Mouse (Mus musculus) thymus, postnatal 14 days (tissue): Measurements from ENCODE around the gene BC048562.

ENCODE experiments used
- DNase-seq: peaks from one replicate; pipeline ENCODE4 v3.0.0; 2021

BC048562 gene

DNA sequence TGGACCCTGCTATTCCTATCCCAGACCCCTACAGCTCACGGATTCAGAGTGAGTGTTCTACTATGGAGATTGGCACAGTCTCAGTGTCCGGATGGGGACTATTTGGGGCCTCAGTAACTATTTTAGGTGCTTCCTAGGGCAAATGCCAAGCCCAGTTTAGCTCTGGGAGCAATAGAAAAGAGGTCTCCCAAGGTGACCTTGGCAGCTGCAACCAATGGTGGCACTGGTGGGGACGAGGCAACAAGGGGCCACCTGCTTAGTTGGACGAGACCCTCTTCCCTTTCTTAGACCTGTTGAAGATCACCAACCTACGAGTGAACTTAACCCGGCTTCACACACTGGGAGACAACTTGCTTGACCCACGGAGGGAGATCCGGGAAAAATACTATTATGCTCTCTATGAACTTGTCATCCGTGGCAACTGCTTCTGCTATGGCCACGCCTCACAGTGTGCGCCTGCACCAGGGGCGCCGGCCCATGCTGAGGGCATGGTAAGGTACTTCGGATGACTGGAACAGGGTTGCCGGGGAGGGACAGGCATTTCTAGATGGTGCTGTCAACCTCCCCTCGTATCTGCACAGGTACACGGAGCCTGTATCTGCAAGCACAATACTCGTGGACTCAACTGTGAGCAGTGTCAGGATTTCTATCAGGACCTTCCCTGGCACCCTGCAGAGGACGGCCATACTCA, 45.4 kb downstream of the BC048562 start:
- no peak for DNase-seq

DNA sequence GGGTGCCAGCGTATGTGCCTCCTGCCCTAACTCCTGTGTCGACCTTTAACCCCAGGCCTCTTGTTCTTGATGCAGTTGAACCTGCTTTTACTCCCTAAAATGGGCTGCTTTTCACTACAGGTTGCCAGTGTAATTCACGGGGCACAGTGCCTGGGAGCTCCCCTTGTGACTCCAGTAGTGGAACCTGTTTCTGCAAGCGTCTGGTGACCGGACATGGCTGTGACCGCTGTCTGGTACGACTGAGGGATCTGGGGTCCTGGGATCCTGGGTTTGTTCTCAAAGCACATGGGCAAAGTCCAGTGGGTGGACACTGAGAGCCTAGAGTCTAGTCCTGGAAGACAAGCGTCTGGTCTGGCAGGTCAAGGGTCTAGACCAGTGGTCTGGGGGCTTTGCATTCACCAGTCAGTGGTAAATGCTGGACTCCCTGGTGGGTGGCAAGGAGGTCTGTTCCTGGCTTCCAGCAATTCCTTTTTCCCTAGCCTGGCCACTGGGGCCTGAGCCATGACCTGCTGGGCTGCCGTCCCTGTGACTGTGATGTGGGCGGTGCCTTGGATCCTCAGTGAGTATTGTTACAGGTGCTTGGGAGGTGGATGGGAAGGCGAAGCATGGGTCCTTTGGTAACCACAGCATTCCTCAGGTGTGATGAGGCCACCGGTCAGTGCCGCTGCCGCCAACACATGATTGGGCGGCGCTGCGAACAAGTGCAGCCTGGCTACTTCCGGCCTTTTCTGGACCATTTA, 46.9 kb downstream of the BC048562 start:
- no peak for DNase-seq

DNA sequence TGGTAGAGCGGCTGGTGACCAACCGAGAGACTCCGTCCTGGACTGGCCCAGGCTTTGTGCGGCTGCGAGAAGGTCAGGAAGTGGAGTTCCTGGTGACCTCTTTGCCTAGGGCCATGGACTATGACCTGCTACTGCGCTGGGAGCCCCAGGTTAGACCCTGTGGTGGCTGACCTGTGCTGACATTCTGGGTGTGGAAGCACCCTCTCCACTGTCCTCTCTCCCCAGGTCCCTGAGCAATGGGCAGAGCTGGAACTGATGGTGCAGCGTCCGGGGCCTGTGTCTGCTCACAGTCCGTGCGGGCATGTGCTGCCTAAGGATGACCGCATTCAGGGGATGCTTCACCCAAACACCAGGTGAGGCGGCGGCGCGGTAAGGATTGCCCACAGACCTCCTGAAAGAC, 47.7 kb downstream of the BC048562 start:
- no peak for DNase-seq

DNA sequence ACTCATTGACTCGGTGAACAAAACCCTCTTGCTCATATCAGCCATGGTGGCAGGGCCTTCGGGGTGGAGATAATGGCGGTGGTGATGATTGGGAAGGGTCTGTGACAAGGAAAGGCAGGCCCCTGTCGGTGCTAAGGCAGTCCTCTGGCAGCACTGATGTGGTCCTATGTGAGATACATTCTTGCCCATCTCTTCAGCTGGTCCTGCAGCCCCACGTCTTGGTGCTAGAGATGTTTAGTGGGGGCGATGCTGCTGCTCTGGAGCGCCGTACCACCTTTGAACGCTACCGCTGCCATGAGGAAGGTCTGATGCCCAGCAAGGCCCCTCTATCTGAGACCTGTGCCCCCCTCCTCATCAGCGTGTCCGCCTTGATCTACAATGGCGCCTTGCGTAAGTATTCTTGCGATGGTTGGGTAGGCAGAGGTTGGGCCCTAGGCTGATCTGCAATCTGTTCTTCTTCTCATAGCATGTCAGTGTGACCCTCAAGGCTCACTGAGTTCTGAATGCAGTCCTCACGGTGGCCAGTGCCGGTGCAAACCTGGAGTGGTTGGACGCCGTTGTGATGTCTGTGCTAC, 49.1 kb downstream of the BC048562 start:
- no peak for DNase-seq

DNA sequence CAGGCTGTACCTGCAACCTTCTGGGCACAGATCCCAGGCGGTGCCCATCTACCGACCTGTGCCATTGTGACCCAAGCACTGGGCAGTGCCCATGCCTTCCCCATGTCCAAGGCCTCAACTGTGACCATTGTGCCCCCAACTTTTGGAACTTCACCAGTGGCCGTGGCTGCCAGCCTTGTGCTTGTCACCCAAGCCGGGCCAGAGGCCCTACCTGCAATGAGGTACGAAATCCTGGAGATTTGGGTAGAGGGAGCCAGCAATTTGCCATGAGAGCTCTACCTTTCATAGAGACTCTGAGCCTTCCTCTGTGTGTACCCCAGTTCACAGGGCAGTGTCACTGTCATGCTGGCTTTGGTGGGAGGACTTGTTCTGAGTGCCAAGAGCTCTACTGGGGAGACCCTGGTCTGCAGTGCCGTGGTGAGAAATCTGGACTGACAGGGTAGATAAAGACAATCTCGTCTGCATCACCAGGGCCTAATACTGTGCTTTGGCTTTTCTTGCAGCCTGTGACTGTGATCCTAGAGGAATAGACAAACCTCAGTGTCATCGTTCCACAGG, 50.8 kb downstream of the BC048562 start:
- DNase-seq: no peak

DNA sequence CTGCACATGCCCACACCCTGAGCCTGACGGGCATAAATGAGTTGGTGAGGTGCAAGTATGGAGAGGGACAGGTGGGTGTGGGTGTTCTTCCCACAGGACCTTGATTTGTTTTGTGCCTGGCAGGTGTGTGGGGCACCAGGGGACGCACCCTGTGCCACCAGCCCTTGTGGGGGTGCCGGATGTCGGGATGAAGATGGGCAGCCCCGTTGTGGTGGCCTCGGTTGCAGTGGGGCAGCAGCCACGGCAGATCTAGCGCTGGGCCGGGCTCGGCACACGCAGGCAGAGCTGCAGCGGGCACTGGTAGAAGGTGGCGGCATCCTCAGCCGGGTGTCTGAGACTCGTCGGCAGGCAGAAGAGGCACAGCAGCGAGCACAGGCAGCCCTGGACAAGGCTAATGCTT, 52.1 kb downstream of the BC048562 start:
- no peak for DNase-seq

DNA sequence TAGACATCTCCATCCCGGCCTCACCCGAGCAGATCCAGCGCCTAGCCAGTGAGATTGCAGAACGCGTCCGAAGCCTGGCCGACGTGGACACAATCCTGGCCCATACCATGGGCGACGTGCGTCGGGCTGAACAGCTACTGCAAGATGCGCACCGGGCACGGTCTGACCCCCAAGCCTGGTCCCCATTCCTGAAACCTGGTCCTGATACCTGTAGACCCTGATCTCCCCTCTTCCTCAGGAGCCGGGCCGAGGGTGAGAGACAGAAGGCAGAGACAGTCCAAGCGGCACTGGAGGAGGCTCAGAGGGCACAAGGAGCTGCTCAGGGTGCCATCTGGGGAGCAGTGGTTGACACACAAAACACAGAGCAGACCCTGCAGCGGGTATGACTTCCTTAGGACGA, 52.9 kb downstream of the BC048562 start:
- peak; percentile 32 for DNase-seq

DNA sequence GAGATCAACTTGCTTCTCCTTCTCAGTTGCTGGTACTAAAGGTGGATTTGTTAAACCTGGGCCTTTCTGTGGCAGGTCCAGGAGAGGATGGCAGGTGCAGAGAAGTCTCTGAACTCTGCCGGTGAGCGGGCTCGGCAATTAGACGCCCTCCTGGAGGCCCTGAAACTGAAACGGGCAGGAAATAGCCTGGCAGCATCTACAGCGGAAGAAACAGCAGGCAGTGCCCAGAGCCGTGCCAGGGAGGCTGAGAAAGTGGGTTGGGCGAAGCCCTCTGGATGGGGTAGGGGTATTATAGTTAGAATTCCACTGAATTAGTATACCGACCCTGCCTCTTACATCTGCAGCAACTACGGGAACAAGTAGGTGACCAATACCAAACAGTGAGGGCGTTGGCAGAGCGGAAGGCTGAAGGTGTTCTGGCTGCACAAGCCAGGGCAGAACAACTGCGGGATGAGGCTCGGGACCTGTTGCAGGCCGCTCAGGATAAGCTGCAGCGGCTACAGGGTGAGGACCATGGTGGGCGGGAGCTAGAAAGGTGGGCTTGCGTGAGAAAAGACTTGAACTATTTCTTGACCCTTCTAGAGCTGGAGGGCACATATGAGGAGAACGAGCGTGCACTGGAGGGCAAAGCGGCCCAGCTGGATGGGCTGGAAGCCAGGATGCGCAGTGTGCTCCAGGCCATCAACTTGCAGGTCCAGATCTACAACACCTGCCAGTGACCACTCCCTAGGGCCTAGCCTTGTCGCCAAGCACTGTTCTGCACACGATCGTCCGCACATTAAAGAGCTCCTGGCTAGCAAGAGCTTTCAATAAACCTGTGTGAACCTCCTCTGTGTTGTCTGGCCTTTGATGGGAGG, 53.6 kb downstream of the BC048562 start:
- DNase-seq: peak; percentile 50

DNA sequence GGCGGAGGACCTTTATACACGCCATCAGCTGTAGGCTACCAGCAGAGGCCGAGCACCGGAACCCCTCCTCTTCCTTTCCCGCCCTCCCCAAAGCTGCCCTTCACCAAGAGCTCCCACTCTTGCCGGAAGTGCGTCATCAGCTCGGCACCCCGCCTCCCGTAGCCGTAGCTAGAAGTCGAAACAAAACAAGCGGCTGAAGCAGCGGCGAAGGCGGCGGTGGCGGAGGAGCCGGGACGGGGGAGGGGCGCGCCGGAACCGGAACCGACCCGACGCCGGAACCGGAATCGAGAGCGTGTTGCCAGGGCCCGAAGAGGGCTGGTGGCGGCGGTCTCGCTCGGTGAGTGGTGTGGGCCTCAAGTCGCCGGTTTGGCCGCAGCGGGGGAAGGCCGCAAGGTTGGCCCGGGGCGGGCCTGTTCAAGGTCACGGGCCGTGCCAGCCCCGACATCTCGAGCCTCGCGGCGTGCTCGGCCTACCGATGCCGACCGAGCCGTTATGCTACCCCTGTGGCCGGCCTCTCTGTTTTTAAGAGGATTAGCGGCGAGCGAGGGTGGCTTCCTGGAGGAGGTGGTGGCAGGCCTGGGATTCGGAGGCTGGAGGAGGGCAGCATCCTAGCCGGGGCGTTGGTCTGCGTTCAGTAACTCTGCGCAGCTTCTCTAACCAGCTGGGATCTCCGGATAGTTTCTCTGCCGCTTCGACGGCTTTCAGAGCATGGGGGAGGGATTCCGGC, 54.4 kb downstream of the BC048562 start, which contains the start of gene Usp19:
Usp19 (plus strand) TSS at position 44 of the 727 bp plus-strand sequence.
- peak; percentile 96 for DNase-seq

DNA sequence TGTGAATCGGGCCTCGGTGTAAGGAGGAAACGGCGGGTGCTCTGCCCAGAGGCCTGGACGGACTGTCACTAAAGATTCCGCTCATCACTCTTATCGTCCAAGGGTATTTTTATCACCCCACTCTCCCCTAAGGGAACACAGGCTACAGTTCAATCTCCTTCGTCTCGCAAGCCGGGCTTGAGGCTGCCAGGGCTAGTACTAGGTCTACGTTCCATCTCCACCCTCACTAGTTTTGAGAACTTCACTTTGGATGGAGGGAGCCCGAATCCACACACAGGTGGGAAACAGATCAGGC, 55.0 kb downstream of the BC048562 start:
- no peak for DNase-seq

DNA sequence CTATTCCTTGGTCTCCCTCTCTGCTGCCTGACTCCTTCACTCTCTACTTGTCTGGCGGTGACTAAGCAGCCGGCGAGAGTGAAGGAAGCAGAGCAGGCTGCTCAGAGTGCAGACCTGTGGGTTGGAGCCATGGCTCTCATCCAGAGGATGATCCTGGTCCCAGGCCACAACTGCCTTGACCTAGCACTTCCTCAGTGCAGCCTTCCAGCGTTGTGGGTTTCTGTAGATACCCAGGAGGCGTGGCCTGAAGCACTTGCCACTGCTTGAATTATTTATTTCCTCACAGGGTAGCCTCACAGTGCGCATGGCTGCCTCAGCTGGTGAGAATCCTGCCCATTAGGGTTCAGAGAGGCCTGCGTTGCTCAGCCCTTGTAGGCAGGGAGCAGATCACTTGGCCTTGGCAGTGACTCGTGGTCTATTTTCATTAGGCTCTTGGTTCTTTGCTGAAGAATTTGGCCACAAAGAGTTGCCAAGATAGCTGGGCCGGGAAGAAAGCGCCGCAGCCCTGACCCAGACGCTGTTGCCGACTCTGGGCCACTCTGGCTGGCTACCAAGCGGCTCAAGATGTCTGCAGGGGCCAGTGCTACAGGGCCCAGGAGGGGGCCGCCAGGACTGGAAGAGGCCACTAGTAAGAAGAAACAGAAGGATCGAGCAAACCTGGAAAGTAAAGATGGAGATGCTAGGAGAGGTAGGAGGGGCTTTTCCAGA, 55.9 kb downstream of the BC048562 start:
- no peak for DNase-seq

DNA sequence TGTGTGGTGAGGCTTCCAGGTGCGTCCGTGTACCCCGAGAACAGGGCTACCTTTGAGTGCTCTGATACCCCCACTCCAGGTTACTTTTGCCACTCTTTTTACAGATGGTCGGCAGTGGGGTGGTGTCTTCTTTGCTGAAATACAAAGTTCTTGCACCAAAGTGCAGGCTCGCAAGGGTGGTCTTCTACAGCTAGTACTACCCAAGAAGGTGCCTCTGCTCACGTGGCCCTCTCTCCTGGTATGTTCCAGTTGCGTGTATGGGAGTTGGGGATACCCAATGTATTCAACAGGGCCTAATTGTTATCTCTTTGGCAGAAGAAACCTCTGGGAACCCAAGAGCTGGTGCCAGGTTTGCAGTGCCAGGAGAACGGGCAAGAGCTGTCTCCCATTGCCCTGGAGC, 57.0 kb downstream of the BC048562 start:
- DNase-seq: no peak

DNA sequence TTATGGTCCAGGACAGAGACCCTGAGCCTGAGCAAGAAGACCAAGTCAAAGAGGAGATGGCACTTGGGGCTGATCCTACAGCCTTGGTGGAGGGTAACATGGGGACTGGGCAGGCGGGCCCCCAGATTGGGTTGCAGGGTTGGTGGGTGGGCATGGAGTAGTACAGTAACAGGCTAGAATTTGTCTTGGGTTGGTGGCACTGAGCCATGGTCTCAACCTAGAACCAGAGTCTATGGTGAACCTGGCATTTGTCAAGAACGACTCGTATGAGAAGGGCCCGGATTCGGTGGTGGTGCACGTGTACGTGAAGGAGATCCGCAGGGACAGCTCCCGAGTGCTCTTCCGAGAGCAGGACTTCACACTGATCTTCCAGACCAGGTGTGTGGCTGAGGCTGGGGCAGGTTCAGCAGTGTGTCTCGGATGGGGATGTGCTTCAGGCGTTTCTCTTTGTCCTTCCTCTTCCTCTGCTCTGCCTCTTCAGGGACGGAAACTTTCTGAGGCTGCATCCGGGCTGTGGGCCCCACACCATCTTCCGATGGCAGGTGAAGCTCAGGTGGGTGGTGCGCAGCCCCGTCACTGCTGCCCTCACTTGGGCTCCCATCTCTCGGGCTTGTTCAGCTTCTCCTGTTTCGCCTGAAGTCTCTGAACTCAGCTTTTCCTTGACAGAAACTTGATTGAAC, 58.0 kb downstream of the BC048562 start:
- DNase-seq: no peak

DNA sequence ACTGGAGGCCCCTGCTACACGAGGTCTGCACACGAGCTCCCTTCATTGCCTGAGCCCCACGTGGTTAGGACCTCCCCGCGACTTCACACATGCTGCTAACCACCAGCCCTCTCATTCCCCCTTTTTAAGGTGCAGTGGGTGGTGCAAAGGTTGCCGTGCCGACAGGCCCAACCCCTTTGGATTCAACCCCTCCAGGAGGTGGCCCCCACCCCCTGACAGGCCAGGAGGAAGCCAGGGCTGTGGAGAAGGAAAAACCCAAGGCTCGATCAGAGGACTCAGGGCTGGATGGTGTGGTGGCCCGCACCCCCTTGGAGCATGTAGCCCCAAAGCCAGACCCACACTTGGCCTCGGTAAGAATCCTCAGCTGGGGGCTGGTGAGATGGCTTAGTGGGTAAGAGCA, 58.6 kb downstream of the BC048562 start:
- no peak for DNase-seq
